Mouse (Mus musculus) c-Kit-positive CD71-positive TER-119-negative erythroid progenitor cells, embryonic 14.5 days (primary cell): ENCODE results near the gene Fau.
"Not testable (repeated sequence)": the region's sequence is repeated elsewhere in the genome, so short reads cannot be mapped to it uniquely, and the experiment has no call there.

Experiments
- DNase-seq: peaks from one replicate; pipeline ENCODE4 v3.0.0-alpha.2; 2013; ENCODE audit warnings: low read depth

The Fau gene

DNA sequence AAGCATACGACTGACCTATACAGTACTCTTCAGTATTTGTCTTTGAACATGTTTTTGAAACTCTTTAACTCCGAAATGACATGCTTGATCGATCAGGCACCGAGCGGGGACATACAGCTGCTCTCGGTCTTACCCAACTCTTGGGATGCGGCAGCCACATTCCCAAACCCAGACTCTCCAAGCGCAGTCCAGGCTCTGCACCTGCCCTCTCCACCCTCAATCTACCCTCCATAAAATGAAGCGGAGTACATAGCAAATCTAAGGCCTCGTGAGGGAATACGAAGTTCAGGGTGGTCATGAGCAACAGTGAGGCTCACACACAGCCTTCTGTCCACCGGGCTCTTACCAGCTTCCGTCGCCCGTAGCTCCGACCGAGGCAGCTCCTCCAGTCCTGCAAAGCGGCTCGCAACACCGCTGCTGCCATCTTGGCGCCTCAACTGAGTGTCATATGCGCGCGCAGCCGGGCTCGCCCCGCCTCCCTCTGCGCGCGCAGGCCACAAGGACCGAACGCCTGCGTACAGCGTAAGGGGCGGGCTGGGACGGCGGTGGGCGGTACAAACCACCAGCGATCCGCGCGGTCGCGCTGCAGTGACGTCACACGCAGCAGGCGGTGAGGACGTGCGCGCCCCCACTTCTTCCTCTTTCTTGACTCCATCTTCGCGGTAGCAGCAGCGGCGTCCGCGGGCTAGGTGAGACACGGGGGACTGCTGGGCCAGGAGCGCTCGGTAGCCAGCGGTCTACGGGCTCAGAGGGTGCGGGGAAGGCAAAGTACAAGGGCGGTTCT lies at the start of gene Fau, which contains the start of gene Mrpl49:
Gene Fau, plus strand, starts transcription at position 532 of the 784 bp plus-strand sequence.
Gene Mrpl49, minus strand, starts transcription at position 473 of the 784 bp plus-strand sequence.
- peak; percentile 92 for DNase-seq

- DNase-seq, result no peak
Observed at GRCm38 (mm10) chr19:6009137-6009536, 48.5 kb upstream of the Fau start.

DNA sequence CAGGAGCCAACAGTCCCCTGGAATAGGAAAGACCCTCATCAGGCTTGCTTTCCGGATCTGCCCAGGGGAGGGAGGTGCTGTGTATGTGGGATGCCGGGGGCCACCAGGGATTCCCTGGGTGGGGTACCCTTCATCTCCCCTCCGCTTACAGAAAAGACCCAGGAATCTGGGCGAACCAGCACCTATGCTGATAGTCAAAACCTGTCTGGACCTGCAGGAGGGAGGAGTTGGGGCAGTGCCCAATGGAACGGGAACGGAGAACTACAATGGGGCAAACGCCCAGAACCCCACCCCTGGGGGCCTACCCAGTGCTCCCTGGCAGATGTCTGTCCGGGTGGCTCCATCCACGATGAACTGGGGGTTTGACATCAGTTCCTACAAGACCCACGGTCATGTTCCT lies 44.0 kb upstream of the Fau start:
- no peak for DNase-seq

DNA sequence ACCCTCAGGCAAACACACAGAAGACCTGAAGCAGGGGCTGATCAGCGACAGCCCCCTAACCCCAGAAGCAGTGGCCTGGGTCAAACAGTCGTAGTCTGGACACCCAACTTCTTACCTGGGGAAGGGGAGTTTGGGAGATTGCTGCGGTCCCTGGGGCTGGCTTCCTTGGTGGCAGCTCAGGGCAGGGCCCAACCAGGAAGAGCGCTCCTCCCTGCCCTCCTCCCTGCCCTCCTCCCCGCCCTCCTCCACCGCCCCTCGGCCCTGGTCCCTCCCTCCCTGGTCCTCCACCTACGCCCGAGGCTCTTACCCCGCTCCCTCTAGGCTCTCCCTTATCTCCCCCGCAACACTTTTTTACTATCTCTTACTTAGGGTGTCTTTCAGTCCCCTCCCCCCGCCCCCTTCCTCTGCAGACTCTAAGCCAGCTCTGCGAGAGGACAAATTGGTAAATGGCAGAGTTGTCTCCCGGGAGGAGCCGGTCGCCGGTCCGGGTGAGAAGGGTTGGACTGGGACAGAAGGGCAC lies 42.6 kb upstream of the Fau start:
- DNase-seq, result peak; percentile 80

DNA sequence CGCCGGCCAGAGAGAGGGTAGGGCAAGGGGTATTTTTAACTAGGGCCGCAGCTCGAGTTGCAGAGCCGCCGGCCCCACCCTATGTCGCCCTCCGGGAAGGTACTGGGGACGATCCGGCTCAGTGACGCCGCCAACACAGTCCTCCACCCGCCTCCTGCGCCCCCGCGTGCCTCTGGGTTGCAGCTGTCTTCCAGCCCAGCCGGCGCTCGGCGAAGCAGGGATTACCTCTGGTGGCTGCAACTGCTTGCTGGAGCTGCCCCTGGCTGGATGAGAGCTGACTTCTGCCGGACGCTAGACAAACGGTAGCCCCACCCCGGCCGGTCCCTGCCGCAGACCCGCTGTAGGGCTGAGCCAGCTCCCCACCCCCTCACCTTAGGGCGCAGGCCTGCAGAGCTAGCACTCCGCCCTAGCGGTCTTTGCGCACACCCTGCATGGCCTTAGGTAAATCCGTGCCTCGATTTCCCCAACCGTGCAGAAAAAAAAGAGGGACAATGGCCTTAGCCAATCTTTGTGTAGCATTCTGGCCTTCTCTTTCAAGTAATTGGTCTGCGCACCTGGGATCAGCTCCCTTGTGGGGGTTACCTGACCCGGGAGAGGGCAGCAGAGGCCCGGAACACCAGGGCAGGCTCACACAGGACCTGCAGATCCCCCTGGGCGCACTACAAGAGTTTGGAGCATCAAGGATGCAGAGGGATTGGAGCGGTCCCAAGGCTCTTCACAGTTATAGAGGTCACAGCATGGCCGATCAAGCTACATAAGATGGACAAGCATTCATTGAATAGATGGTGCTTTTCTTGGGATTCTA lies 41.9 kb upstream of the Fau start, which contains the start of gene Capn1:
Gene Capn1, minus strand, starts transcription at position 387 of the 805 bp plus-strand sequence.
- DNase-seq, result peak; percentile 59

- DNase-seq, result no peak
Observed at GRCm38 (mm10) chr19:6016532-6016931, 41.1 kb upstream of the Fau start.

- peak; percentile 91 for DNase-seq
Observed at GRCm38 (mm10) chr19:6018142-6019089, 39.2 kb upstream of the Fau start.

GRCm38 (mm10) chr19:6020276-6020675 lies 37.4 kb upstream of the Fau start:
- no peak for DNase-seq

DNA sequence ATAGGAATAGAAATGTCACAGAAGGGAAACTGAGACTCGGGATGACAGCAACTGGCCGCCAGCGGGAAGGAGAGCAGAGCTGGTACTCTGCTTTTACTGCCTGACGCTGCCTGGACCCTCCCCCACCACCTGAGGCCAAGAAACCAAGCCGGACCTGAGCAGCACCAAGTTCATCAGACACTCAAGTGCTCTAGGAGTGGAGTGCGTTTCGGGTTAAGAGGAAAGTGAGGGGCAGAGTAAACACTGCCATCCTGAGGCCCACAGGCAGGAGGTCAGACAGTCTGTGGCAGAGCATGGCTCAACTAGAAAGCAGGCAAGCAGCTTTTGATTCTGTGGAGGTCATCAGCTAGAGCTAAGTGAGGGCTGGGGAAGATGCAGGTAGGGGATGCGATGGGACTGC lies 34.6 kb upstream of the Fau start:
- no peak for DNase-seq

DNA sequence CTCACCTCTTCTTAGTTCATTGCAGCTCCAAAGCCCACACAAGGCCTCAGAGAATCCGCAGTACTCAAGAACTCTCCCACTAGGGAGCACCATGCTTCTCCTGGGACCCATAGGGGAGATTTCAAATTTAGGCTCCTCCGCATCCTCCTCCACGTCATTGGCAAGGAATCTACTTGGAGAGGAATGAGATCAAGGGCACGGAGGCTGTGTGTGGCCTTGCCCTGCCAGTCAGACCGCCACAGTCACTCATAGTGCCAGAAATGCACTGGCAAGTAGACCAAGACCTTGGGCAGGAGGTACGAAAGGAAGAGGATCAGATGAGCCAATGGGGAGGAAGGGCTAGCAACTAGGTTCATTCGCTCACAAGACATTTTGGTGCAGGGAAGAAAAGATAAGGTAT lies 33.7 kb upstream of the Fau start:
- no peak for DNase-seq

- no peak for DNase-seq
Observed at GRCm38 (mm10) chr19:6028991-6029390, 28.7 kb upstream of the Fau start.

DNA sequence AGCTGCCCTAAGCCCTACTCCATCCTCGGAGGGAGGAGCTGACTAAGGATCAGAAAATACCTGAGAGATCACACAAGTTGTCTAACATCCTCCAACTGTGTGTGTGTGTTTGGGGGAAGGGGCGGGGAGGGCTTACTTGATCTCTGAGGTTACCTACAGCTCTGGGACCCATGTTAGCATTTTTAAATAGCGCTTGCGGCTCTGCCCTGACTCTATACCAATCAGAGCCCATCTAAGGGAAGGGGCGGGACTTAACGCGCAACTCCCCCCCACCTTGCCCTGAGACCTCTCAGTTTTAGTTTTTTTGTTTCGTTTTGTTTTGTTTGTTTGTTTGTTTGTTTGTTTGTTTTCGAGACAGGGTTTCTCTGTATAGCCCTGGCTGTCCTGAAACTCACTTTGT lies 28.2 kb upstream of the Fau start:
- no peak for DNase-seq

- no peak for DNase-seq
Observed at GRCm38 (mm10) chr19:6030520-6031280, 26.9 kb upstream of the Fau start.

- no peak for DNase-seq
Observed at GRCm38 (mm10) chr19:6035966-6036585, 21.6 kb upstream of the Fau start.

DNA sequence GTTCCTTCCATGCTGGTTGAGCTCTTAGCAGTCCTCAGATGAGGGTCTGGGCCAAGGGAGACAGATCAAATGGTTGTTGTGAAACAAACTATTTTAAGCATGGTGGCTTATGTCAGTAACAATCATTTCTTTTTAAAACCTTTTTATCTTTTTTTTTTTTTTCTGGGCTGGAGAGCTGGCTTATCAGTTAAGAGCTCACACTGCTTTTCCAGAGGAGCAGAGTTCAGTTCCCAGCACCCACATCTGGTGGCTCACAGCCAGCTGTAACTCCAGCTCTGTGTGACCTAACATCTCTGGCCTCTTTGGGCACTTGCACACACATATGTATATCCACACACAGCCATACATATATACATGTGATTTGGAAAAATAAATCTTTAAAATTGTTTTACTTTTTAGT lies 19.9 kb upstream of the Fau start:
- no peak for DNase-seq

GRCm38 (mm10) chr19:6038326-6038725 lies 19.3 kb upstream of the Fau start:
- no peak for DNase-seq

DNA sequence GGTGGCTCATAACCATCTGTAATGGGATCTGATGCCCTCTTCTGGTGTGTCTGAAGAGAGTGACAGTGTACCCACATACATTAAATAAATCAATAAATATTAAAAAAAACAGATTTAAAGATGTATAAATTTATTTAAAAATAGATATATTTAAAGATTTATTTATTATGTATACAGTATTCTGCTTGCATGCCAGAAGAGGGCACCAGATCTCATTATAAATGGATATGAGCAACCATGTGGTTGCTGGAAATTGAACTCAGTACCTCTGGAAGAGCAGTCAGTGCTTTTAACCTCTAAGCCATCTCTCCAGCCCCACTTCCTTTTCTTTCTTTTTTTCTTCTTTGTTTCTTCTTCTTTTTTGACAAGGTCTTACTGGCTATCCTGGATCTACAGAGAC lies 17.6 kb upstream of the Fau start:
- DNase-seq, result no peak

DNA sequence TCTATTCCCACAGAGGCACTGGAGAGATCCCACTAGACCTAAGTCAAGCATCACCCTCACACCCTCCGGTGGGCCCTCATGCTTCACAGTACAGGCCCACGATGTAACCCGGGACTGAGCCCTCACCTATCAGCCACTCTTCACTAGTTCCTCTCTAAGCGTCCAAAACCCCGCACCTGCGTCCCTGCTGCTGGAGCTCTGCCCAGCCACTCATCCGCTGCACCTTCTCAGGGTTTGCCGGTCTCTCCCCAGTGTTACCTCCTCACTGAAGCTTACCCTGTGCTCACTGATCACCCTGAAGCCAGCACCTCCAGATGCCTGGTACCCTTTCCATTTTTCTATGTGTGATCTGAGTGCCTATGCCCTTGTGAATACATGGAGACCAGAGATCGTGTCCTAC lies 15.4 kb upstream of the Fau start:
- no peak for DNase-seq

- not testable (repeated sequence) for DNase-seq
Observed at GRCm38 (mm10) chr19:6044102-6044501, 13.5 kb upstream of the Fau start.
